Mouse (Mus musculus): ENCODE data around the gene Atl1. TPM values are rescaled to one million over a fixed set of nuclear protein-coding genes. Genes with fewer than 3 reads are reported as not detected.
A peak's percentile ranks its signal among the peaks of the same experiment; 100 is the strongest.

Atl1 gene
- total RNA-seq, 2 experiments from 2014 or later: 11.7 to 12.6 TPM

DNA sequence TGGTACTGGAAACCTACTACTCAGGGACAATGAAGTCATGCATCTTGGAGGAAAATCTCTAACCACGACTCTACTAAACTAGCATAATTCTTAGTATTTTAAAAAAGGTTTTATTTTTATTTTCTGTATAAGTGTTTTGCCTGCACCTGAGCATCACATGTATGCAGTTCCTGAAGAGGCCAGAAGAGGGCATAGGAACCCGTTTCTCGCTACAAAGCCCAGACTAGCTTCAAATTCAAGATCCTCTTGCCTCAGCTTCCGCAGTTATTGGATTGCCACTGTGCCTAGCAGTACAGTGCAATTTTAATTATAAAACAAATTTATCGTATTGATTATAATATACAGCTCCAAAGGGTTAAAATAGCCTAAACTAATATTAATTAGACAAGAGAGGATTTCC is 31.6 kb downstream of the Atl1 start:
- ATAC-seq (replicated peaks; ENCODE audit: low FRiP score, poor library complexity, severe bottlenecking): peak; percentile 84

GRCm38 (mm10) chr12:69926716-69927115 is 34.3 kb downstream of the Atl1 start:
- ATAC-seq (replicated peaks; ENCODE audit: low FRiP score, poor library complexity, severe bottlenecking): peak; percentile 71

GRCm38 (mm10) chr12:69937731-69938130 is 45.3 kb downstream of the Atl1 start:
- ATAC-seq (replicated peaks; ENCODE audit: low FRiP score, poor library complexity, severe bottlenecking): no peak

DNA sequence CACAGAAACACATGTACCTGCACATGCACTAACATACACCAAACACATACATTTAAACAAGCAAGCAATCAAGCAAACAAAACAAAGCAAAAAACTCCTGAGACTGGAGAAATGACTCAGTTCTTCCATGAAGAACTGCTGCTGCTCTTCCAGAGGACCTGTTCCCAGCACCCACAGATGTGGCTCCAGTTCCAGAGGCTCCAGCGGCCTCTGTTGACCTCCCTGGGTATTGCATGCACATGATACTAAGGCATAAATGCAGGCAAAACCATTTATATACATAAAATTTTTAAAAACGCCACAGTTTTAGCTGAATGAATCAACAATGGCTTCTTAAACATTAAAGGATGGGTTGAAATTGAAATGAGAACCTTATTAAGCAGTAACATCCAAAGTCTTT is 46.9 kb downstream of the Atl1 start:
- ATAC-seq (replicated peaks; ENCODE audit: low FRiP score, poor library complexity, severe bottlenecking): no peak

DNA sequence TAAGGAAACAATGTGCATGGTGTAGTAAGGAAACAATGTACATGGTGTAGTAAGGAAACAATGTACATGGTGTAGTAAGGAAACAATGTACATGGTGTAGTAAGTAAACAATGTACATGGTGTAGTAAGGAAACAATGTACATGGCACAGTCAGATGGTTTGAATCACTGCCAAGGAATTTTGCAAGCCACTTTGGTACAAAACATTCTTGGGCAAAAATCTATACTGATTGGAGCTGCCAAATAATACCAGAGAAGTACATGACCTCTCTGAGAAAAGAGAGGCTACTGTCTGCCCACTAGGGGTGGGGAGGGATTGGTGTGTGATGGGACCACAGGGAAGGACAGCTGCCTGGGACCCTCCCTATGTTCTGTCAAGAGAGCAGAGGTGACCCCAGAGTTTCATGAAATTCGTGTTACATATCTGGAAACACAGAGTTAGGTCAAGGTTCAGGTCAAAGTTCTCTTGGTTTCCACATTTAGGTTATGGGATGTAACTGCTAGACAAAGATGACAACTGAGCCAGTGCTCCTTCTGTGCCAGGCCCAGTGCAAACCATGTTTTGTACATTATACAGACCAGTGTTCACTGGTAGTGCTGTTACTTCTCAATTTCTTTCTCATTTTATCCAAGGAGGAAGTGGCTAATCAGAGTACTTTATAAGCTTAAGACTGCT is 49.4 kb downstream of the Atl1 start:
- no peak for ATAC-seq (replicated peaks; ENCODE audit: low FRiP score, poor library complexity, severe bottlenecking)

GRCm38 (mm10) chr12:69945861-69946260 is 53.4 kb downstream of the Atl1 start:
- no peak for ATAC-seq (replicated peaks; ENCODE audit: low FRiP score, poor library complexity, severe bottlenecking)

- no peak for ATAC-seq (replicated peaks; ENCODE audit: low FRiP score, poor library complexity, severe bottlenecking)
Observed at GRCm38 (mm10) chr12:69947502-69947901, 55.1 kb downstream of the Atl1 start.

- ATAC-seq (replicated peaks; ENCODE audit: low FRiP score, poor library complexity, severe bottlenecking): no peak
Observed at GRCm38 (mm10) chr12:69957378-69957777, 65.0 kb downstream of the Atl1 start.

GRCm38 (mm10) chr12:69962468-69962867 is 70.1 kb downstream of the Atl1 start:
- ATAC-seq (replicated peaks; ENCODE audit: low FRiP score, poor library complexity, severe bottlenecking): peak; percentile 89

- no peak for ATAC-seq (replicated peaks; ENCODE audit: low FRiP score, poor library complexity, severe bottlenecking)
Observed at GRCm38 (mm10) chr12:69963141-69963540, 70.7 kb downstream of the Atl1 start.

- no peak for ATAC-seq (replicated peaks; ENCODE audit: low FRiP score, poor library complexity, severe bottlenecking)
Observed at GRCm38 (mm10) chr12:69965644-69966043, 73.2 kb downstream of the Atl1 start.

- ATAC-seq (replicated peaks; ENCODE audit: low FRiP score, poor library complexity, severe bottlenecking): no peak
Observed at GRCm38 (mm10) chr12:69966071-69966470, 73.7 kb downstream of the Atl1 start.

- no peak for ATAC-seq (replicated peaks; ENCODE audit: low FRiP score, poor library complexity, severe bottlenecking)
Observed at GRCm38 (mm10) chr12:69967112-69967511, 74.7 kb downstream of the Atl1 start.

- ATAC-seq (replicated peaks; ENCODE audit: low FRiP score, poor library complexity, severe bottlenecking): no peak
Observed at GRCm38 (mm10) chr12:69968154-69968553, 75.7 kb downstream of the Atl1 start.

GRCm38 (mm10) chr12:69973666-69974065 is 81.3 kb downstream of the Atl1 start:
- no peak for ATAC-seq (replicated peaks; ENCODE audit: low FRiP score, poor library complexity, severe bottlenecking)

GRCm38 (mm10) chr12:69976688-69977087 is 84.3 kb downstream of the Atl1 start:
- no peak for ATAC-seq (replicated peaks; ENCODE audit: low FRiP score, poor library complexity, severe bottlenecking)

- no peak for ATAC-seq (replicated peaks; ENCODE audit: low FRiP score, poor library complexity, severe bottlenecking)
Observed at GRCm38 (mm10) chr12:69977376-69977998, 85.1 kb downstream of the Atl1 start.

- no peak for ATAC-seq (replicated peaks; ENCODE audit: low FRiP score, poor library complexity, severe bottlenecking)
Observed at GRCm38 (mm10) chr12:69982874-69983273, 90.5 kb downstream of the Atl1 start.

DNA sequence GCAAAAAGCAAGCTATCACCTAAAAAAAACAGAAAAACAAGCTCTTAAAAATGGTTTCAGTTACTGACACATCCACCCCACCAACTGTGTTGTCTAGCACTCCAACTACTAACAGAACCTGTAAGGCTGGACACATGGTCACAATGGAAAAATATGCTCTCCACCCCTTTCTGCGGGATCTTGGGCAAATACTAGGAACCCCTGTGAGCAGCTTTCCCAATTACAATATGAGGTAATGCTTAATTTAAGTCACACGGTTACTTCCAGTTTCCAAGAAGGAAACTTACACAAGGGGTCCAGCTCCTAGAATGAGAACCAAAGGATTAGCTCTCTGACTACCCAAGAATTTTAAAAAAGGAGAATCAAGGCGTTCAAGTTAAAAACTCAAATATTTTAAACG is 93.1 kb downstream of the Atl1 start:
- no peak for ATAC-seq (replicated peaks; ENCODE audit: low FRiP score, poor library complexity, severe bottlenecking)

GRCm38 (mm10) chr12:69986241-69986762 is 93.9 kb downstream of the Atl1 start:
- peak; percentile 36 for ATAC-seq (replicated peaks; ENCODE audit: low FRiP score, poor library complexity, severe bottlenecking)

DNA sequence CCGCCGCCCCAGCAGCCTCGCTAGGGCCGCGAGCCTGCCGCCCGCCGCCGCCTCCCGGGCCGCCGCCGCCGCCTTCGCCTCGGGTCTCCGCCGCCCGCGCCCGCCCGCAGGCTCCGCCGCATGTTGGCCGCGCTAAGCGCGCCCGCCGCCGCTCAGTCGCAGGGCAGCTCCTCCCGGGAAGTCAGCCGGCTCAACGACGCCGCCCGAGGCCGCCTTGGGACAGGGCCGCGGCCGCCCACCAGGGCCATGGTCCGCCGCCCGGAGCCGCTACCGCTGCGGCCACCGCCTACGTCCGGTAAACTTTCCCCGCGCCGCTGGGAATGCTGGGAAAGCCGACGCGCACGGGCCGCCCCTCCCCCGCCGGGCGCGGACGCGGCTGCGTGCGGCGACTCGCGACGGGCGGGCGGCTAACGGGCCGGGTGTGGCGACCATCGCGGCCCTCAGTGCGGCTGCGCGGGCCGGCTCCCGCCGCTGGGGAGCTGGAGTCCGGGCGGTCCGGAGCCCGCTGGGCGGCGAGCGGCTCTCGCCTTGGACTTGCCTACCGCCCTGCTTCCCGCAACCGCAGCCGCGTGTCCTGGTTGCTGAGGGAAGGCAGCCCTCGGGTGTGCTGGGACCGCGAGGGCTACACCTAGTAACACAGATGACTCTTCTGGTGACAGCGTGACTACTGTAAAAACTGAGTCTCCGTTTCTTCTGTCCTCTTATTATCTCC is 94.5 kb downstream of the Atl1 start, which contains the start of gene Sav1:
Sav1 (minus strand) TSS at position 217 of the 712 bp plus-strand sequence.
- ATAC-seq (replicated peaks; ENCODE audit: low FRiP score, poor library complexity, severe bottlenecking): peak; percentile 88
